Mouse (Mus musculus): ENCODE results near the gene 1810049J17Rik. TPM values are rescaled to one million over a fixed set of nuclear protein-coding genes. Genes with fewer than 3 reads are reported as not detected.
"Not testable (repeated sequence)": the region's sequence is repeated elsewhere in the genome, so short reads cannot be mapped to it uniquely, and the experiment has no call there.

1810049J17Rik gene
- polyA plus RNA-seq (2021) = 2.0 TPM

GRCm38 (mm10) chr15:12321788-12322621 is at the start of gene 1810049J17Rik:
Gene 1810049J17Rik, minus strand, starts transcription at chr15:12321899.
- no peak for DNase-seq (ENCODE audit: low read depth, low spot score)
- POLR2A ChIA-PET = no interaction called here
- no peak for TF ChIP-seq CTCF (IDR thresholded peaks at IDR 0.05)
- ATAC-seq = peak; percentile 25
- in situ Hi-C loops (cut with MboI; ENCODE audit: low pct_unique_long_range_greater_than_20kb) = no loop called here
- H3K27me3 ChIP-seq = no peaks in the 10 kb centered on the region
- CTCF ChIA-PET = interaction anchor here (1.3 to 1.5 kb wide), 2 partner anchors 13 to 49 kb away, joined by 3 read pairs; no protein-coding TSS in a partner anchor

GRCm38 (mm10) chr15:12371183-12371582 is 49.5 kb upstream of the 1810049J17Rik start:
- ChIA-PET POLR2A (interaction anchor here (1.0 kb wide), 1 partner anchor 206 kb away, joined by 4 read pairs; no protein-coding TSS in a partner anchor), CTCF (interaction anchor here (0.6 to 3.6 kb wide), 9 partner anchors 9 to 208 kb away, joined by 3 to 50 read pairs (median 4); partner anchors contain the start of gene Golph3)
- in situ Hi-C loops (cut with MboI; ENCODE audit: low pct_unique_long_range_greater_than_20kb) = loop anchor here (5.0 kb wide), 2 partner anchors 201 to 426 kb away; no protein-coding TSS in a partner anchor
- peak; percentile 17 for DNase-seq (ENCODE audit: low read depth, low spot score)
- TF ChIP-seq CTCF (IDR thresholded peaks at IDR 0.05) = peak; percentile 85
- peak; percentile 58 for ATAC-seq
- H3K27me3 ChIP-seq = no peaks in the 10 kb centered on the region

GRCm38 (mm10) chr15:12370096-12370495 is 48.4 kb upstream of the 1810049J17Rik start:
- DNase-seq (ENCODE audit: low read depth, low spot score) (no peak), ATAC-seq (no peak)
- ChIA-PET POLR2A (interaction anchor here (0.7 kb wide), 1 partner anchor 8 kb away, joined by 4 read pairs; no protein-coding TSS in a partner anchor), CTCF (interaction anchor here (0.8 to 3.6 kb wide), 2 partner anchors 175 to 209 kb away, joined by 3 to 50 read pairs; no protein-coding TSS in a partner anchor)
- no peak for TF ChIP-seq CTCF (IDR thresholded peaks at IDR 0.05)
- in situ Hi-C loops (cut with MboI; ENCODE audit: low pct_unique_long_range_greater_than_20kb) = loop anchor here (5.0 kb wide), 2 partner anchors 202 to 427 kb away; no protein-coding TSS in a partner anchor
- H3K27me3 ChIP-seq = no peaks in the 10 kb centered on the region

GRCm38 (mm10) chr15:12368850-12369249 is 47.2 kb upstream of the 1810049J17Rik start:
- no peak for ATAC-seq
- TF ChIP-seq CTCF (IDR thresholded peaks at IDR 0.05) = no peak
- no peaks in the 10 kb centered on the region for H3K27me3 ChIP-seq
- ChIA-PET CTCF (interaction anchor here (0.8 to 3.6 kb wide), 3 partner anchors 13 to 217 kb away, joined by 3 to 50 read pairs (median 3); no protein-coding TSS in a partner anchor), POLR2A (no interaction called here)
- DNase-seq (ENCODE audit: low read depth, low spot score) = no peak
- in situ Hi-C loops (cut with MboI; ENCODE audit: low pct_unique_long_range_greater_than_20kb) = no loop called here

- ChIA-PET CTCF (interaction anchor here (1.2 to 3.6 kb wide), 2 partner anchors 13 to 211 kb away, joined by 3 to 50 read pairs; no protein-coding TSS in a partner anchor), POLR2A (no interaction called here)
- TF ChIP-seq CTCF (IDR thresholded peaks at IDR 0.05) = no peak
- no peak for DNase-seq (ENCODE audit: low read depth, low spot score)
- H3K27me3 ChIP-seq = no peaks in the 10 kb centered on the region
- ATAC-seq = no peak
- in situ Hi-C loops (cut with MboI; ENCODE audit: low pct_unique_long_range_greater_than_20kb) = no loop called here
These were observed 46.7 kb upstream of the 1810049J17Rik start for GRCm38 (mm10) chr15:12368357-12368756.

- H3K27me3 ChIP-seq = no peaks in the 10 kb centered on the region
- ATAC-seq = no peak
- DNase-seq (ENCODE audit: low read depth, low spot score) = no peak
- TF ChIP-seq CTCF (IDR thresholded peaks at IDR 0.05) = no peak
- in situ Hi-C loops (cut with MboI; ENCODE audit: low pct_unique_long_range_greater_than_20kb) = no loop called here
- ChIA-PET POLR2A (no interaction called here), CTCF (no interaction called here)
These were observed 45.8 kb upstream of the 1810049J17Rik start for GRCm38 (mm10) chr15:12367306-12368080.

- POLR2A ChIA-PET; in situ Hi-C loops (cut with MboI; ENCODE audit: low pct_unique_long_range_greater_than_20kb); ATAC-seq; DNase-seq (ENCODE audit: low read depth, low spot score); H3K27me3 ChIP-seq: not testable (repeated sequence)
- CTCF ChIA-PET = interaction anchor here (1.4 to 1.6 kb wide), 2 partner anchors 211 to 428 kb away, joined by 3 read pairs; no protein-coding TSS in a partner anchor
These were observed 45.0 kb upstream of the 1810049J17Rik start for GRCm38 (mm10) chr15:12366580-12367305.

GRCm38 (mm10) chr15:12366072-12366469 is 44.4 kb upstream of the 1810049J17Rik start:
- CTCF ChIA-PET = interaction anchor here (1.4 to 1.6 kb wide), 2 partner anchors 211 to 429 kb away, joined by 3 read pairs; no protein-coding TSS in a partner anchor
- in situ Hi-C loops (cut with MboI; ENCODE audit: low pct_unique_long_range_greater_than_20kb) = no loop called here
- POLR2A ChIA-PET = no interaction called here

GRCm38 (mm10) chr15:12365416-12366071 is 43.8 kb upstream of the 1810049J17Rik start:
- in situ Hi-C loops (cut with MboI; ENCODE audit: low pct_unique_long_range_greater_than_20kb) = no loop called here
- CTCF ChIA-PET = interaction anchor here (1.4 to 1.6 kb wide), 2 partner anchors 212 to 429 kb away, joined by 3 read pairs; no protein-coding TSS in a partner anchor
- POLR2A ChIA-PET = no interaction called here
- no peaks in the 10 kb centered on the region for H3K27me3 ChIP-seq
- ATAC-seq = no peak
- DNase-seq (ENCODE audit: low read depth, low spot score) = no peak
- no peak for TF ChIP-seq CTCF (IDR thresholded peaks at IDR 0.05)

More at GRCm38 (mm10) chr15:12366072-12366469, 44.4 kb upstream of the 1810049J17Rik start:
- ATAC-seq (no peak), DNase-seq (ENCODE audit: low read depth, low spot score) (no peak)
- no peaks in the 10 kb centered on the region for H3K27me3 ChIP-seq
- no peak for TF ChIP-seq CTCF (IDR thresholded peaks at IDR 0.05)

Data from Patski (cell line).